Mouse (Mus musculus): Measurements from ENCODE around the gene Gpatch2l.

The Gpatch2l gene

DNA sequence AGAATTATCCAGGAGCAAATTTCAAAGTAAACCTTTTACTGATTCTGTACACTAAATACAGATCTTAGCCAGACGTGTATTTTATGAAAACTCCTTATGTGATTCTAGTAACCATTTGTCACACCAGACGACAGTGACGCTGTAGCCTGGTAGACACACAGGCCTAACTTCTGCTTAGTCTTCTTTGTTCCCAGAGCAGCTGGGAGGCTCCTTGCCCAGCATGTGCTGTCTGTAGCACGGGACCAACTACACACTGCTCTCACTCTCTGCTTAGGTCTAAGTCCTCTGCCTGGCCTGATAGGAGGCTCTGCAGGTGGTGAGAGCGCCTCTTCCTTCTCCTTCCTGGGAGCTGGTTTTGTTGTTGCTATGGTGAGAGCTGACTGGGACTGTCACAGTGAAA lies 35.2 kb downstream of the Gpatch2l start:
- DNase-seq (ENCODE audit: low read depth, low spot score), result no peak

DNA sequence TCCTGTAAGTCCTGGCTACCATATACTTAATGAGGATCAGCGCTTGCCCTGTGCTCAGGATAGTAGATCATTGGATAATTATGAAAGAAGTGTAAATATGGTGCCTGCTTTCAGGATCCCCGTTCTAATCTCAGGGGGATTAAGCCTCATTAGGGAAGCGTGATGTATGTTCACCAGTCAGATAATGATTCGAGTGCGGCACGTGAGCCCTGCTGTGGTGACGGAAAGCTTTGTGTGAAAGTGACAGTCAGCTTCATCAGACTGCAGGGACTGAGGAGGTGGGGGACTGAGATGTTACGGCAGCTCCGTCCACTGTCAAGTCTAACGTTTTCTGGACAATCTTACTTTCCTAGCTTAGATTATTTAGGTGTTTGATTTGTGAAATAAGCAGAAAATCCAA lies 38.3 kb downstream of the Gpatch2l start:
- no peak for DNase-seq (ENCODE audit: low read depth, low spot score)

DNA sequence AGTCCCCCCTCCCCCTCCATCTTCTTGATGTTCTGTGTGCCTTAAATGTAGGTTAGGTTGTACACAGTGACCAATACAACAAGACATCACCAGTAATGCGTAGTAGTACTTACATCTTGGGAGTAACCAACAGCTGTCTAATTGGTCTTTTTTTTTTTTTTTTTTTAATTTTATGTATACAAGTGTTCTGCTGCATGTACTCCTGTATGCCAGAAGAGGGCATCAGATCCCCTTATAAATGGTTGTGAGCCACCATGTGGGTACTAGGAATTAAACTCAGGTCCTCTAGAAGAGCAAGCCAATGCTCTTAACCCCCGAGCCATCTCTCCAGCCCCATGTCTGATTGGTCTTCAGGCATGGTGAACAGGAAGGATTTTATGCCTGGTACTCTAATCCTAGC lies 44.0 kb downstream of the Gpatch2l start:
- DNase-seq (ENCODE audit: low read depth, low spot score), result no peak

DNA sequence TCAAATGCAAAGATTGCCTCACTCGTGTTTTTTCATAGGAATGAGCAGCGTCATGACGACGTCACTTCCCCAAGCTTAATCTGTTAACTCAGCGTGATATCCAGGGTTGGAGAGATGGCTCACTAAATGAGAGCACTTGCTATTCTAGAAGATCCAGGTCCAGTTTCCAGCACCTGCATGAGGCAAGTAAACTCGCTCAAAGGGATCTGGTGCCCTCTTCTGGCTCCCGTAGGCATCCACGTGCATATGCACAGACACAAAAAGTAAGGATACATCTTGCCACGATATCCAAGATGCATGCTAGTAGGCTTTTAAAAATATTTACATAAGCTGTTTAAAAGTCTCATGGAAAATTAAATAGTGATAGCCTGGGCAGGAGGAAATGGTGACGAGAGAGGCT lies 55.8 kb downstream of the Gpatch2l start:
- no peak for DNase-seq (ENCODE audit: low read depth, low spot score)

DNA sequence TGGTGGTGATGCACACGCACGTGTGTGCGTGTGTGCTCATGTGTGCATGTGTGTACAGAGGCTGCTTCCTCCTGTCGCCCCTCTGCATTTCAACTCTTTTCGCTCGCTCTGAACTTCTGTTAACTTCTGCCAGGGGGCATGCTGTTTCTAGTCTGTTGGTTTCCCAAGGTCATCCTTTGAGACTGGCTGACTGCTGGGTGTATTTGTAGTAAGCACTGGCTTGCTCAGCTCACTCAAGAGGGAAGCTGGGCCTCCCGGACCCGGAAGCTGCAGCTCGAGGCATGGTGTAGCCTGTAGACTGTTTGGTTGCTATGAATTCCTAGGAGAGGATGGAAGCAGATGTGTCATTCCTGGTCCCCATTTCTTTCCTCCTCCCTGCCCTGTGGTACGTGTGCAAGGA lies 61.3 kb downstream of the Gpatch2l start:
- no peak for DNase-seq (ENCODE audit: low read depth, low spot score)

DNA sequence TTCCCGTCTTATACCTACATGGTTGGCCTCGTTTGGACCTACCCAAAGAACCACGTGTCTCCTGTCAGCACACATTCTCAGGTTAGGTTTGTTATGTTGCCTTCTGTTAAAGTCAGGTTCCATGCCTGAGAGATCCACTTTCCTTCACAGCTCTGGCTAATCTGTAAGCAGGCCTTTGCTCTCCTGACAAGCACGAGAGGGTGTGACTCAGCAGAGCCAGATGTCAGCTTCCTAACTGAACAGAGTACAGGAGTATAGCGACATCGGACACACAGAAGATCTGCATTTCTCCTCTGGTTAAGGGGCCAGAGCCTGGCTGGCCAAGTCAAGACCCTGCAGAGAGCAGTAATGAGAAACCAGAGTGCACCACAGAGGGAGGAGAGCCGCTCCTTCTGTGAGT lies 63.4 kb downstream of the Gpatch2l start:
- peak; percentile 5 for DNase-seq (ENCODE audit: low read depth, low spot score)

DNA sequence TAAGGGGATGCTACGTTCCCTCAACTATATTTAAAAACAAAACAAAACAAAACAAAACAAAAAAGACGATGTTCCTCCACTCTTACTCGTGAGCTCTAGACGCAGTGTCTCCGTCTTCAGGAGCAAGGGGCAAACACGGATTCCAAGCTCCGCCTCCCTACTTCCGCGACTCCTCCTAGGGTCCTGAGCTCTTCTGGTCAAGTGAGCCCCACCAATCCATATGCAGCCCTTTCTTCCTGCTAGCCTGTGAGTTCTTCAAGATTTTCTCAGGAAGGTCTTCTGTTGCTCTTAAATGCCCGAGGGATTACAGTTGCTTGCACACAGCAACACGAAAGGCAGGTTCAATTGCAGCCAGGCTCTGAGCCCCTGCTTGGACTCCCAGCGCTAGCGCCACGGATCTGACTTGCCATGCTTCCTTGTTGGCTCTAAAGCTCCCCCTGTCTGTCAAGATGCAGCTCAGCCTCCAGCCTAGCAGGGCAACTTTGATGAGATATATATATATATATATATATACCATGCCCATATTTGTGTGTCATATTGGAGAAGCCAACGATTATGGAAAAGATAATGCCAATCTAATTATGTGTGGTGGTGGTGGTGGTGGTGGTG lies 64.1 kb downstream of the Gpatch2l start:
- DNase-seq (ENCODE audit: low read depth, low spot score), result no peak

DNA sequence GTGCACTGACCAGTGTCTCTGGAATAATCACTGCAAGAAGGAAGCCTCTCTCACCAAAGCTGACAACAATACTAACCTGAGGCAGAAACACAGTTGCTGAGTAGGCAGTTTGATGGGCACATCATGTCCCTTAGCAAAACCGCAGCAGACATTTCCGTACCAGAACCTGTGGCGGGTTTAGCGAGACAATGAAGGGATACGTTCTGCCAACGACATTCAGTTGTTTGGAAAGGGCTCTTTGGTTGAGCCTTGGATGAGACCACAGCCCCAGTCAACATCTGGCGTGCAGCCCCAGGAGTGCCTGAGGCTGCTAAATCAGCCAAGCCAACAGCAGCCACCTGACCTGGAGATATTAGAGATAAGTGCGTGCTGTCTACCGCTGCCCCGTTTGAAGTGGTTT lies 67.8 kb downstream of the Gpatch2l start:
- no peak for DNase-seq (ENCODE audit: low read depth, low spot score)

DNA sequence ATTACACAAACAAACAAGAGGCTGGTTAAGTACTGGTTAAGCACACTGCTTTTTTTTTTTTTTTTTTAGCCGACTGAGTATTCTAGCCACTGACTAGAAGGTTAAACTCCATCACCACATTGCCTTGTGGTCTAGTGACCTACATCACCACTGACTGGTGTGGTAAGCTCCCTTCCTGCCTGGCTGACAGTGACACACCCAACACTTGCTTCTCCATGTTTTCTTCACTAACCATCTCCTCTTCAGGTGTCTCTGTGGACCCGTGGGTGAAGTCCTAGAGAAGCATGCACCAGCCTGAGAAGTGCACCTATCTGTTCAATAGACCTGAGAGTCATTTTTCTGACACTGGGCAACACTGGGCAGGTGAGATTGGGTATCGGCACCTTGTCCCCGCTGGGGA lies 68.2 kb downstream of the Gpatch2l start:
- no peak for DNase-seq (ENCODE audit: low read depth, low spot score)

DNA sequence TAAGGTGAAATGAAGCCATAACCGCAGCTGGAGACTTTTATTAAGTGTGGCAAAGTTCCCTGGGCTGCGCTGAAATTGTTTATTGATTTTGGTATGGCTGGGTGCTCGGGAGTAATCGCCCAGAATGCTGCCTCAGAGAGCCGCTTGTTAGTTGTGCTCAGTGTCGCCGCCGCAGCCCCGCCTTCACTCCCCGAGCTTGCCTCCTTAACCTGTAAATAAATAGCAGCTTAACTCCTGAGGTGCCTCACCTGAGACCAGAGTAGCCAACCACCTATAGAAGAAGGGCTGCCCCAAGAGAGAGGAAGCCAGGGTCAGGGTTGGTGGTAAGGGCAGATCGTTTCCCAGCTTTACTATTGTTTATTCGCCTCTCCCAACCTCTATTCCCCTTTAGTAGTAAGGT lies 79.0 kb downstream of the Gpatch2l start:
- no peak for DNase-seq (ENCODE audit: low read depth, low spot score)

DNA sequence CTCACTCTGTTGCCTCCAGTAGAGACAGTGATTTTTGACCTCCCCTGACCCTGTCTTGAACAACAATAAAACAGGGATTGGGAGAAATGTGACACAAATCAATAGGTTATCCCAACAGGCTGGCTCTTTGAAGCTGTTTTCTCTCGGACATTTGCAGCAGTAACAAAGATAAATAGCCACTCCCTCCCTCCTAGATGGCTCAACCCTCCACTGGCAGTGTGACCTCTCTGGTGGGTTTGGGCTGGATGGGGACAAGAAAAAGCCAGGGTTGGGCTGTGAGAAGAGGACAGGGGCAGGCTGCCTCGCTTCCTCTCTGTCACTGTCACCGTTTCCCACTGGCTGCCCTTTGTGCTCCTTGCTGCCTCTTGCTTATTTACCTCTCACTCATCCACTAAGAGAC lies 82.6 kb downstream of the Gpatch2l start:
- no peak for DNase-seq (ENCODE audit: low read depth, low spot score)

DNA sequence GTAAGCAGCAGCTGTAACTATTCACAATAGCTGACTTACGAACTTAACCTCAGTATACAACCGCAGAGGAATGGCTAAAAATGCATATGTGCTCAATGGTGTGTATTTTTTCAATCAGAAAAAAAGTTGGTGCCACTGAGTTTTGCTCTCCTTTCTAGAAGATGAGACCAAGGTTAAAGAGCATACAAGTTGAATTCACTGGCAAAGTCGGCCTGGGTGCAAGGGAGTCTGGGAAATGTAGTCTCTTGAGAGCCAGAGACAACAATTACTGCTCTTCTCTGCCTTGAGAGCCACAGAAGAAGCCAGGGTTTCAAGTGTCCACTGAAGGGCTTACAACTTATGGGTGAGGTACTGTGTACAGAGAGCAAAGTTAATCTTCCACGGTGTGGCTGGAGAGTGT lies 88.2 kb downstream of the Gpatch2l start:
- no peak for DNase-seq (ENCODE audit: low read depth, low spot score)

DNA sequence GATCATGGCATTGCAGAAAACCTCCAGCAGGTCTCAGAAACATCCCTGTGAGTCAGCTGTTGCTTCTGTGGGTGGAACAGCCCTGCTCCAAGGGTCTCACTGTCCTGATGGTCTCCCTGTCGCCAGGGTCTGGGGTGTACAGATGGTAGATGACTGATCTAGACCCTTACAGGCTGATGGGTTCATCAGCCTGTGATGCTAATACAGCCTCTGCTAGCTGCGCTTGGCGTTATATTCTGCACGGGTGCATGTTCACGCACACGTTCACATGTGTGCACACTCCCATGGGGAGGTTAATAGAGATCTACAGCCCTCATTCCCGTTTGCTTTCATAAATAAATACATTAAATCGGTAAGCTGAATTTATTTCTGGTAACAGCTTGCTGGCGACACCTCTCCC lies 89.0 kb downstream of the Gpatch2l start:
- DNase-seq (ENCODE audit: low read depth, low spot score), result no peak

DNA sequence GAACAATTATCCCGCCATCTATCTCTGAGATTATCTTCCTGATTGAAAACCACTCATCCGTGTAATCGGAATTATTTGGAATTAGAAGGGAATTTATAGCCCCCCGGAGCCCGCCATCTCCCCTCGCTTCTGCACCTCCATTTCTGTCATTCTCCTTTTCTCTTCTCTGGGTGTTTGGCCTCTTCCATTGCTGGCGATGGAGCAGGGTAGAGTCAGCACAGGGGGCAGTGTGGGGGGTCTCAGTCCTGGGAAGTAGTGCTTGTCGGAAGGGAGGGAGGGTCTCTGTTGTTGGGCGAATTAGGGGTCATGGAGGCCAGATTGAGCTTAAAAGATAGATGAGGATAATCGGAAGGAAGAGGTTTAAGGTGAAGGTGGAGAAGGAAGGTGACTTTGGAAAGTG lies 89.6 kb downstream of the Gpatch2l start:
- no peak for DNase-seq (ENCODE audit: low read depth, low spot score)

DNA sequence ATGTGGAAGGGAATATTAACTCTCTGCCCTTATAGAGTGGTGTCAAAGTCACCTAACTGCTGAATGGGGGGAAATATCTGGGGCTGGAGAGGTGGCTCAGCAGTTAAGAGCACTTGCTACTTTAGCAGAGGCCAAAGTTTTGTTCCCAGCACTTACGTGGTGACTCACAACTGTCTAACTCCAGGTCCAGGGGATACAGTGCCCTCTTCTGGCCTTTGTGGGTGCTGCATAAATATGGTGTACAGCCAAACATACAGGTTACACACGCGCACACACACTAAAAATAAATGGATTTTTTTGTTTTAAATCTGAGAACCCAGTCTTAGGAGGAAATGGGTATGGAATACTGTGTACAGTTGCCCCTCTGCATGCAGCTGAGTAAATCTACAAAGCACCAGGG lies 94.6 kb downstream of the Gpatch2l start:
- peak; percentile 15 for DNase-seq (ENCODE audit: low read depth, low spot score)

DNA sequence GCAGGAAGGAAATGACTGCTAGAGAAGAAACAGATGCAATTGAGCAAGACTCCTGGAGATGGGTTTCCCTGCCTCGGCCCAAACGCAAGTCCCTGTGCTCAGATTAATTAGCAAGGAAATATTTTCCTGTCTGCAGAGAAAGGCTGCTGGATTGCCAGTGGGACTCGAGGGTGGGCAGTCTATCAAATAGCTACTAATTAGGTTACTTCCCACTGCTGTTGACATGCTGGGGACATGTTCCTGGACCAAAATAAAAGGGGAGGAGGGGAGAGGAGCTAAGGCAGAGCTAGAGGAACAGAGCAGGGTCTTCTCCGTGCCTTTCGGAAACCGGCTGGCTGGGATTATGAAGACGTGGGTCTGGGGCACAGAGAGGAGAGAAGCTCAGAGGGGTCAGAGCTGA lies 95.2 kb downstream of the Gpatch2l start:
- DNase-seq (ENCODE audit: low read depth, low spot score), result no peak
